Mouse (Mus musculus) heart, embryonic 10.5 days (tissue): ENCODE data around the gene Atp11c. TPM values are rescaled to one million over a fixed set of nuclear protein-coding genes. Genes with fewer than 3 reads are reported as not detected.

Source experiments
- DNase-seq: peaks from one replicate; pipeline ENCODE4 v3.0.0-alpha.2; 2017; ENCODE audit warnings: low spot score
- H3K27ac ChIP-seq: fragments of 300-500 bp; sonication (generic); 2 replicates; pipeline ENCODE4 v1.5.1; 2016; ENCODE audit warnings: mild to moderate bottlenecking
- H3K27me3 ChIP-seq: fragments of 300-500 bp; sonication (generic); 2 replicates; pipeline ENCODE4 v1.6.1; 2016; ENCODE audit warnings: mild to moderate bottlenecking; ENCODE audit not compliant: poor library complexity, insufficient read depth, severe bottlenecking
- H3K36me3 ChIP-seq: fragments of 300-500 bp; sonication (generic); 2 replicates; pipeline ENCODE4 v1.6.1; 2016; ENCODE audit warnings: mild to moderate bottlenecking, moderate library complexity
- H3K4me1 ChIP-seq: fragments of 300-500 bp; sonication (generic); 2 replicates; pipeline ENCODE4 v1.6.1; 2016; ENCODE audit warnings: mild to moderate bottlenecking
- H3K4me3 ChIP-seq: fragments of 300-500 bp; sonication (generic); 2 replicates; pipeline ENCODE4 v1.5.1; 2016; ENCODE audit warnings: mild to moderate bottlenecking, moderate library complexity
- H3K9me3 ChIP-seq: fragments of 300-500 bp; sonication (generic); 2 replicates; pipeline ENCODE4 v1.6.1; 2016; ENCODE audit warnings: mild to moderate bottlenecking, moderate library complexity
- WGBS: fragments of 180-500 bp; shearing (Covaris S2); methylation state at CpG from one replicate; pipeline ENCODE4 v1.1.7; 2016; 5-methylcytosine and 5-hydroxymethylcytosine counted together
- polyA plus RNA-seq: library from polyadenylated mRNA; unstranded; fragments of >200 nt; fragmentation: Nextera tagmentation; extraction: Ambion mirVana; gene quantifications from 2 replicates; pipeline ENCODE4 v1.2.1, GENCODE M21; 2016

Atp11c gene
- polyA plus RNA-seq, 1 experiment from 2014 or later = 7.8 TPM

GRCm38 (mm10) chrX:60497750-60498149, 94.7 kb downstream of the Atp11c start:
- no peak for DNase-seq
- Histone ChIP-seq H3K4me3 (no peak overlapping the region), H3K9me3 (no peaks in the 10 kb centered on the region), H3K4me1 (no peaks in the 10 kb centered on the region), H3K27ac (no peak overlapping the region), H3K36me3 (no peaks in the 10 kb centered on the region), H3K27me3 (no peaks in the 10 kb centered on the region)
- WGBS = 87% methylated on average over 1 of the region's 1 CpGs

- no peak overlapping the region for H3K27ac ChIP-seq
- no peaks in the 10 kb centered on the region for H3K9me3 ChIP-seq
- no peak for DNase-seq
- H3K4me3 ChIP-seq = no peak overlapping the region
- H3K36me3 ChIP-seq = no peaks in the 10 kb centered on the region
- no peaks in the 10 kb centered on the region for H3K27me3 ChIP-seq
- no peaks in the 10 kb centered on the region for H3K4me1 ChIP-seq
These were observed 97.2 kb downstream of the Atp11c start for GRCm38 (mm10) chrX:60495308-60495707.

GRCm38 (mm10) chrX:60463786-60464185, 128.7 kb downstream of the Atp11c start:
- DNase-seq = no peak
- H3K9me3 ChIP-seq = no peaks in the 10 kb centered on the region
- no peak overlapping the region for H3K4me3 ChIP-seq
- WGBS = 10% methylated on average over 2 of the region's 2 CpGs
- H3K27me3 ChIP-seq = no peaks in the 10 kb centered on the region
- H3K4me1 ChIP-seq = no peaks in the 10 kb centered on the region
- H3K36me3 ChIP-seq = no peaks in the 10 kb centered on the region
- no peak overlapping the region for H3K27ac ChIP-seq

GRCm38 (mm10) chrX:60414563-60415111, 177.9 kb downstream of the Atp11c start:
- Histone ChIP-seq H3K9me3 (no peaks in the 10 kb centered on the region), H3K27ac (no peak overlapping the region), H3K36me3 (no peaks in the 10 kb centered on the region), H3K4me1 (no peaks in the 10 kb centered on the region), H3K27me3 (no peaks in the 10 kb centered on the region), H3K4me3 (no peak overlapping the region)
- no peak for DNase-seq
- 54% methylated on average over 4 of the region's 4 CpGs for WGBS

GRCm38 (mm10) chrX:60405681-60406080, 186.8 kb downstream of the Atp11c start:
- no peak for DNase-seq
- peaks cover 13% of the 10 kb centered on the region for H3K27me3 ChIP-seq
- H3K27ac ChIP-seq = no peak overlapping the region
- H3K9me3 ChIP-seq = no peaks in the 10 kb centered on the region
- no peak overlapping the region for H3K4me3 ChIP-seq
- 65% methylated on average over 4 of the region's 4 CpGs for WGBS
- no peaks in the 10 kb centered on the region for H3K36me3 ChIP-seq
- H3K4me1 ChIP-seq = no peaks in the 10 kb centered on the region

GRCm38 (mm10) chrX:60404668-60405044, 187.8 kb downstream of the Atp11c start:
- Histone ChIP-seq H3K27ac (peak overlapping the region; percentile 96), H3K4me3 (peak overlapping the region; percentile 73), H3K4me1 (no peaks in the 10 kb centered on the region), H3K27me3 (peaks cover 13% of the 10 kb centered on the region), H3K9me3 (no peaks in the 10 kb centered on the region), H3K36me3 (no peaks in the 10 kb centered on the region)
- WGBS = 14% methylated on average over 17 of the region's 17 CpGs
- peak; percentile 94 for DNase-seq

- WGBS = 18% methylated on average over 107 of the region's 126 CpGs
- peak; percentile 74 for DNase-seq
- Histone ChIP-seq H3K27ac (peak overlapping the region; percentile 96), H3K9me3 (no peaks in the 10 kb centered on the region), H3K36me3 (no peaks in the 10 kb centered on the region), H3K4me1 (no peaks in the 10 kb centered on the region), H3K27me3 (peaks cover 13% of the 10 kb centered on the region), H3K4me3 (peak overlapping the region; percentile 73)
These were observed 188.5 kb downstream of the Atp11c start for GRCm38 (mm10) chrX:60403764-60404667.

- Histone ChIP-seq H3K4me1 (no peaks in the 10 kb centered on the region), H3K27me3 (peaks cover 13% of the 10 kb centered on the region), H3K9me3 (no peaks in the 10 kb centered on the region), H3K36me3 (no peaks in the 10 kb centered on the region), H3K27ac (peak overlapping the region; percentile 86), H3K4me3 (peak overlapping the region; percentile 73)
- peak; percentile 71 for DNase-seq
- WGBS = 13% methylated on average over 44 of the region's 46 CpGs
These were observed 189.3 kb downstream of the Atp11c start for GRCm38 (mm10) chrX:60403062-60403763.

- 69% methylated on average over 4 of the region's 4 CpGs for WGBS
- H3K4me1 ChIP-seq = no peaks in the 10 kb centered on the region
These were observed 198.2 kb downstream of the Atp11c start for GRCm38 (mm10) chrX:60394292-60394691.

GRCm38 (mm10) chrX:60386852-60387251, 205.6 kb downstream of the Atp11c start:
- DNase-seq = no peak
- Histone ChIP-seq H3K9me3 (no peaks in the 10 kb centered on the region), H3K27me3 (no peaks in the 10 kb centered on the region), H3K4me3 (no peak overlapping the region), H3K36me3 (no peaks in the 10 kb centered on the region), H3K4me1 (no peaks in the 10 kb centered on the region), H3K27ac (no peak overlapping the region)
- 83% methylated on average over 1 of the region's 1 CpGs for WGBS

More at GRCm38 (mm10) chrX:60394292-60394691, 198.2 kb downstream of the Atp11c start:
- H3K36me3 ChIP-seq = no peaks in the 10 kb centered on the region
- DNase-seq = no peak
- no peak overlapping the region for H3K4me3 ChIP-seq
- no peaks in the 10 kb centered on the region for H3K27me3 ChIP-seq
- no peak overlapping the region for H3K27ac ChIP-seq
- no peaks in the 10 kb centered on the region for H3K9me3 ChIP-seq

- Histone ChIP-seq H3K4me3 (no peak overlapping the region), H3K27me3 (no peaks in the 10 kb centered on the region), H3K27ac (no peak overlapping the region), H3K36me3 (no peaks in the 10 kb centered on the region), H3K9me3 (no peaks in the 10 kb centered on the region), H3K4me1 (no peaks in the 10 kb centered on the region)
- 84% methylated on average over 2 of the region's 2 CpGs for WGBS
- DNase-seq = no peak
These were observed 210.8 kb downstream of the Atp11c start for GRCm38 (mm10) chrX:60381711-60382110.

GRCm38 (mm10) chrX:60380386-60380785, 212.1 kb downstream of the Atp11c start:
- Histone ChIP-seq H3K9me3 (no peaks in the 10 kb centered on the region), H3K36me3 (no peaks in the 10 kb centered on the region), H3K4me1 (no peaks in the 10 kb centered on the region), H3K27ac (no peak overlapping the region), H3K27me3 (no peaks in the 10 kb centered on the region), H3K4me3 (no peak overlapping the region)
- no peak for DNase-seq

GRCm38 (mm10) chrX:60348741-60349140, 243.8 kb downstream of the Atp11c start:
- Histone ChIP-seq H3K27ac (no peak overlapping the region), H3K4me3 (no peak overlapping the region), H3K4me1 (no peaks in the 10 kb centered on the region), H3K9me3 (no peaks in the 10 kb centered on the region), H3K27me3 (no peaks in the 10 kb centered on the region), H3K36me3 (no peaks in the 10 kb centered on the region)
- whole genome bisulfite sequencing = 75% methylated on average over 1 of the region's 1 CpGs
- DNase-seq = no peak
